ENCODE assay signal across 23 mouse cellular contexts in the genomic region with DNA sequence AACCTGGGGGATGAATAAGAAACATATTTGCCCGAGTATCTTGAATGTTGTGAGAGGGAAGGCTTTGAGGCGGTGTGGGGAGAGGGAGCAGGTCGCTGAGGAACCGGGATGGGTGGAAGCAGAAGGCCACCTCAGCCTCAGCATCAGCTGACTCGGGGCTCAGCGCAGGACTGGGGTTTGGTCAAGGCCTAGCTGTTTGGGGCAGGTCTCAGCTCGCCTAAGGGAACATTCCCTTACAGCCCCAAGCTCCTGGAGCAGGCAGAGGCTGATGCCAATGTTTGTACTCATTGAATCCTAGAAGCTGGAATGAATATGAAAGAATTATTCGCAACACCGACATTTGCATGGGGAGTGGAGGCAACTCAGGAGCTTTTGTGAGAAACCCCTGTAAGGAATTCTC. TPM values are rescaled to one million over a fixed set of nuclear protein-coding genes. Genes with fewer than 3 reads are reported as not detected.
DNase-seq lines count a peak whose midpoint lies in the region; ATAC-seq and TF ChIP-seq lines count a peak whose summit lies in the region.
"Had no signal": no experiment of that assay in that cellular context is flagged by ENCODE, and none has a peak within 500 bp of the region (broad histone marks: within the 10 kb centered on the region; RNA-seq: fewer than 3 reads in every experiment).

No protein-coding gene starts in this region.

- no peak for ATAC-seq in stomach, embryonic 16.5 days (ENCODE audit: insufficient read depth, low FRiP score)
- no peak for ATAC-seq in stomach, postnatal 0 days (ENCODE audit: low FRiP score, low TSS enrichment)
- ATAC-seq: forebrain, embryonic 14.5 days; forebrain, embryonic 16.5 days; Patski had no signal

- no peak for TF ChIP-seq EP300 in stomach, postnatal 0 days (optimal IDR thresholded peaks at IDR 0.05)

- no peak overlapping the region for H3K9ac ChIP-seq in stomach, embryonic 16.5 days (ENCODE audit: low read length)
- H3K9ac ChIP-seq in stomach, postnatal 0 days (ENCODE audit: low read length): no peak overlapping the region
- H3K9ac ChIP-seq: embryonic facial prominence, embryonic 12.5 days; forebrain, embryonic 12.5 days had no signal

- no peaks in the 10 kb centered on the region for H3K27me3 ChIP-seq in stomach, embryonic 16.5 days (ENCODE audit: control insufficient read depth, insufficient read depth, low read length)
- no peaks in the 10 kb centered on the region for H3K27me3 ChIP-seq in stomach, postnatal 0 days (ENCODE audit: control insufficient read depth, insufficient read depth, low read length)
- H3K27me3 ChIP-seq in E14TG2a.4 (ENCODE audit: insufficient read depth, low read length): peaks cover 2% of the 10 kb centered on the region; the same call in 1 of the 2 replicates
- H3K27me3 ChIP-seq: embryonic facial prominence, embryonic 12.5 days; forebrain, embryonic 12.5 days; Patski had no signal

- no peak overlapping the region for H3K4me3 ChIP-seq in stomach, embryonic 16.5 days (replicated peaks; ENCODE audit: low read length)
- H3K4me3 ChIP-seq in stomach, postnatal 0 days (ENCODE audit: low read depth, low read length): no peak overlapping the region
- peak overlapping the region; percentile 35; the same call in 1 of the 2 replicates for H3K4me3 ChIP-seq in E14TG2a.4 (replicated peaks; ENCODE audit: low read length)
- H3K4me3 ChIP-seq: embryonic facial prominence, embryonic 10.5 days; embryonic facial prominence, embryonic 12.5 days; forebrain, embryonic 10.5 days; forebrain, embryonic 12.5 days had no signal

- WGBS in stomach, embryonic 16.5 days: 71% methylated on average over 9 of the region's 9 CpGs
- WGBS in stomach, postnatal 0 days: 62% methylated on average over 9 of the region's 9 CpGs

- H3K4me1 ChIP-seq in stomach, embryonic 16.5 days (ENCODE audit: control insufficient read depth, insufficient read depth, low read length): 0 out of 2 replicates have a peak, but pooled peaks cover 5% of the 10 kb centered on the region
- H3K4me1 ChIP-seq in stomach, postnatal 0 days (replicated peaks; ENCODE audit: control insufficient read depth, insufficient read depth): no peaks in the 10 kb centered on the region; the same call in 1 of the 2 replicates
- H3K4me1 ChIP-seq in E14TG2a.4 (replicated peaks; ENCODE audit: low read depth, low read length): peaks cover 22% of the 10 kb centered on the region
- H3K4me1 ChIP-seq: embryonic facial prominence, embryonic 12.5 days had no signal

- DNase-seq in stomach, postnatal 0 days (ENCODE audit: low spot score): no peak
- peak; percentile 74 for DNase-seq in urinary bladder, postnatal 14 days (ENCODE audit: low spot score)
- no peak for DNase-seq in urinary bladder, postnatal 25 days (ENCODE audit: low spot score)
- DNase-seq in ZHBTc4 (ENCODE audit: low read depth, low spot score) (peak; percentile 35), adipocyte (ENCODE audit: low spot score) (no peak)
- DNase-seq: adrenal gland, adult 8-10 months; adrenal gland, postnatal 14 days; adrenal gland, postnatal 36 days; cerebellum, adult 11-12 months; cerebellum, adult 2 months; cerebellum, adult 9-10 months; cerebellum, postnatal 10 days; cerebellum, postnatal 25 days had no signal

- H3K36me3 ChIP-seq in stomach, embryonic 16.5 days (ENCODE audit: control insufficient read depth, insufficient read depth, low read length): no peaks in the 10 kb centered on the region
- no peaks in the 10 kb centered on the region for H3K36me3 ChIP-seq in stomach, postnatal 0 days (ENCODE audit: control insufficient read depth, insufficient read depth, low read length)
- H3K36me3 ChIP-seq in E14TG2a.4 (ENCODE audit: insufficient read depth, low read length): no peaks in the 10 kb centered on the region
- H3K36me3 ChIP-seq: embryonic facial prominence, embryonic 10.5 days; embryonic facial prominence, embryonic 12.5 days; forebrain, embryonic 10.5 days; forebrain, embryonic 12.5 days; G1E had no signal

- H3K9me3 ChIP-seq in stomach, embryonic 16.5 days (replicated peaks; ENCODE audit: control insufficient read depth, low read length): no peaks in the 10 kb centered on the region
- H3K9me3 ChIP-seq in stomach, postnatal 0 days (ENCODE audit: control insufficient read depth, low read length): no peaks in the 10 kb centered on the region
- H3K9me3 ChIP-seq in E14TG2a.4 (ENCODE audit: low read length): no peaks in the 10 kb centered on the region
- H3K9me3 ChIP-seq: embryonic facial prominence, embryonic 10.5 days; embryonic facial prominence, embryonic 12.5 days; forebrain, embryonic 10.5 days; forebrain, embryonic 12.5 days; G1E had no signal

- H3K27ac ChIP-seq in stomach, embryonic 16.5 days (ENCODE audit: low read length): peak overlapping the region; percentile 46; the same call in 1 of the 2 replicates
- no peak overlapping the region for H3K27ac ChIP-seq in stomach, postnatal 0 days (replicated peaks)
- H3K27ac ChIP-seq: embryonic facial prominence, embryonic 10.5 days; embryonic facial prominence, embryonic 12.5 days; forebrain, embryonic 10.5 days; forebrain, embryonic 12.5 days had no signal

- H3K4me2 ChIP-seq in stomach, embryonic 16.5 days (ENCODE audit: low read depth, low read length): no peak overlapping the region
- H3K4me2 ChIP-seq in stomach, postnatal 0 days (replicated peaks; ENCODE audit: low read depth): no peak overlapping the region
- H3K4me2 ChIP-seq: embryonic facial prominence, embryonic 12.5 days; forebrain, embryonic 12.5 days had no signal

- TF ChIP-seq CTCF in stomach, postnatal 0 days (IDR thresholded peaks at IDR 0.05; ENCODE audit: low read depth): no peak
- no peak for TF ChIP-seq CTCF in E14TG2a.4 (conservative IDR thresholded peaks at IDR 0.05; ENCODE audit: low read length)

RNA-seq across cellular contexts. Expression of gene Setd7, which starts 13.2 kb away (rescaled TPM):
- 2.8 and 4.8 TPM in 2 replicates for polyA plus RNA-seq in stomach, embryonic 16.5 days (2015; fragmentation: Nextera tagmentation; extraction: Ambion mirVana)
- 1.5 and 1.8 TPM in 2 replicates for polyA plus RNA-seq in stomach, postnatal 0 days (2015; fragmentation: Nextera tagmentation; extraction: Ambion mirVana)

Comparison
In these comparisons a context has a peak if more than half of its experiments do, and no peak if none do; other contexts are left out.
1. DNase-seq: peak in urinary bladder, postnatal 14 days (single experiment) and ZHBTc4 (single experiment); none in stomach, postnatal 0 days (single experiment), urinary bladder, postnatal 25 days (single experiment) and adipocyte (single experiment).